Mouse (Mus musculus) forebrain, embryonic 14.5 days (tissue): ENCODE results near the gene Adamts5. TPM values are rescaled to one million over a fixed set of nuclear protein-coding genes. Genes with fewer than 3 reads are reported as not detected.

Experiments
- polyA plus RNA-seq: library from polyadenylated mRNA; unstranded; fragments of >200 nt; fragmentation: Nextera tagmentation; extraction: Ambion mirVana; gene quantifications from 2 replicates; pipeline ENCODE4 v1.2.1, GENCODE M21; 2014

Gene Adamts5
- polyA plus RNA-seq, 1 experiment from 2014 or later = 1.6 TPM

Other genes starting within 250 kb of the Adamts5 start
- gene Adamts1, start 98.7 kb downstream of the Adamts5 start, polyA plus RNA-seq = 6.7 and 7.4 TPM in 2 replicates